Mouse (Mus musculus): ENCODE results near the gene Krtap19-5. TPM values are rescaled to one million over a fixed set of nuclear protein-coding genes. Genes with fewer than 3 reads are reported as not detected.

Krtap19-5 gene
- polyA plus RNA-seq, 1 experiment: not detected

DNA sequence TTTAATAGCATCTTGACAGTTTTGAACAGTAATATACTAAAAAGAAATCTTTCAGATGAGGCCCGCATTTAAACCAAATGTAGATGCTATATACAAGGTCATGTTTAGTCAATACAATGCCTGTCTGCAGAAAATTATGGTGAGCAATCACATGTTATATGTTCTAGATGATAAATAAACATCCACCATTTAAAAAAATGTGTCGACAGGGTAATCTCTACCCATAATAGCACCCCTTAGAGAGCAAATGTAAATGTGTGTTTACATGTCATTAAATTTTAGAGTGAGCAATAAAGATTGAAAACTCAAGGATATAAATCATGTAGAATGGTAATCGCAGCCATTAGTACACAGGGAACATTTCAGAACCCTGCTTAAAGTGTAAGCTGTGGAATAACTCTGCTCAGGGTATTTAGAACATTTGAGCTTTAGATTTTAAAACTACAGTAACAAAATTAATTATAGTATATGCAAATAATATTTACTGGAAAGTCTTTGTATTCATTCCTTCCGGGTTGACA is 31.3 kb downstream of the Krtap19-5 start:
- Histone ChIP-seq H3K4me1 (ENCODE audit: control insufficient read depth, insufficient read depth, low read length) (no peaks in the 10 kb centered on the region), H3K27ac (ENCODE audit: insufficient read depth, low read depth, low read length) (no peak overlapping the region), H3K4me3 (ENCODE audit: insufficient read depth, low read depth, low read length) (no peak overlapping the region)
- TF ChIP-seq POLR2A (IDR thresholded peaks at IDR 0.05; ENCODE audit: insufficient read depth, low read depth, low read length): no peak
- no peak for TF ChIP-seq CTCF (IDR thresholded peaks at IDR 0.05; ENCODE audit: insufficient read depth, low read depth, low read length)
- WGBS: 63% methylated on average over 4 of the region's 4 CpGs

DNA sequence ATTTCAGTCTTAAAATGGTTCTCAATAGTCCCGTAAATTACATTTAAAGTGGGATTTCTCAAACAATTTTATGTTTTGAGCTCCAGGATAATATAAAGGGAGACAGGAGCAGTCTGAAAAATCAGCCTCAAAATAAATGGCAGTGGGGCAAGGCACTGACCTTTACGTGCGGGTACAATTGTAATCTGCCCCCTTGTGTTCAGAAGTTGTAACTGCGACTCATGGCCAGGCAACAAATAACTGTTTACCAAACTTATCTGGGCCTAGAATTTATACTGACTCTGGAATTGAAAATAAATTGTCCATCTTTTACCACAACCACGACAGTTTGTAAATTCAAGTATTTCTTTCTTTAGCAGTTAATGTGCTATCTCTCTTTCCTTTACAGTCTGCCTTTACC is 44.8 kb downstream of the Krtap19-5 start:
- H3K27ac ChIP-seq (ENCODE audit: insufficient read depth, low read depth, low read length): no peak overlapping the region
- no peaks in the 10 kb centered on the region for H3K4me1 ChIP-seq (ENCODE audit: control insufficient read depth, insufficient read depth, low read length)
- WGBS: 31% methylated on average over 5 of the region's 5 CpGs
- no peak overlapping the region for H3K4me3 ChIP-seq (ENCODE audit: insufficient read depth, low read depth, low read length)
- TF ChIP-seq CTCF (IDR thresholded peaks at IDR 0.05; ENCODE audit: insufficient read depth, low read depth, low read length) (no peak), POLR2A (IDR thresholded peaks at IDR 0.05; ENCODE audit: insufficient read depth, low read depth, low read length) (no peak)

DNA sequence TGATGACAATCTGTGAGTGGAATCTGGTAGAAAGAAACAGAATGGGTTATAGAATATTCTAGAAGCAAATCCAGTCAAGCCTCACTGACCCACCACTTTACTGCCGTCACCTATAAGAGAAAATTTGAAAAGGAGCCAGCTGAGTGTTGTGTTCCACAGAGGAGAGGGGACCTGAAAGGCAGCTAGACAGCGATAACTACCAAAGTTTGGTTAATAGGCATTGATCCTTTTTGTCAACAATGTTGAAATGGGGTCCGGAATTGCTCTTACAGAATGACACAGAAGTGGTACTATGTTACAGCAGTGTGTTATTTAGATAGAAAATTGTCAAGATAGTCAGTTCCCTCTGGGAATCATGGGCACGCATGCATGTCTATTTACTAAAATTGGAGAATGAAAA is 47.7 kb downstream of the Krtap19-5 start:
- 87% methylated on average over 4 of the region's 4 CpGs for WGBS
- TF ChIP-seq CTCF (IDR thresholded peaks at IDR 0.05; ENCODE audit: insufficient read depth, low read depth, low read length) (no peak), POLR2A (IDR thresholded peaks at IDR 0.05; ENCODE audit: insufficient read depth, low read depth, low read length) (no peak)
- H3K27ac ChIP-seq (ENCODE audit: insufficient read depth, low read depth, low read length): no peak overlapping the region
- H3K4me1 ChIP-seq (ENCODE audit: control insufficient read depth, insufficient read depth, low read length): no peaks in the 10 kb centered on the region
- H3K4me3 ChIP-seq (ENCODE audit: insufficient read depth, low read depth, low read length): no peak overlapping the region

DNA sequence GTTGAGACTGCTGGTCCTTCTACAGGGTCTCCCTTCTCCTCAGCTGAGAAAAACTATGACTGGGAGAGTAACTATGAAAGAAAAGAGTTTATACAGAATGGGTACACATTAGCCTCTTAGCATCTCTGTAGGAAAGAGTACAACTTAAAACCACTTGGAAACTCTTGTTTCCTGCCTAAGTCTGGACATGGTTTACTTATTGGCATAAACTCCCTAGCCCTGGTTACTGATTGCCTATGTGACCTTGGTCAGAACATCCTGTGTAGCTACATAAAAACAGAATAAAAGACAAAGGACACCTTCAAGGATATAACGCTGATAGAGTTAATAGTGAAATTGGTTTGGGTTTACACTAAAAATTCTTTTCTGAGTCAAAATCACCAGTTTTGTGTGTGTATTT is 48.9 kb downstream of the Krtap19-5 start:
- WGBS: 100% methylated on average over 1 of the region's 1 CpGs
- no peak for TF ChIP-seq POLR2A (IDR thresholded peaks at IDR 0.05; ENCODE audit: insufficient read depth, low read depth, low read length)
- TF ChIP-seq CTCF (IDR thresholded peaks at IDR 0.05; ENCODE audit: insufficient read depth, low read depth, low read length): no peak
- no peak overlapping the region for H3K4me3 ChIP-seq (ENCODE audit: insufficient read depth, low read depth, low read length)
- no peaks in the 10 kb centered on the region for H3K4me1 ChIP-seq (ENCODE audit: control insufficient read depth, insufficient read depth, low read length)
- H3K27ac ChIP-seq (ENCODE audit: insufficient read depth, low read depth, low read length): no peak overlapping the region

Other genes starting within 250 kb of the Krtap19-5 start
- gene Krtap26-1, start 248.7 kb downstream of the Krtap19-5 start, polyA plus RNA-seq (2012; ENCODE audit: insufficient read depth, insufficient read length, low replicate concordance, missing spikeins): not detected in 2 replicates
- not detected in 2 replicates for gene Krtap27-1, start 224.8 kb downstream of the Krtap19-5 start, polyA plus RNA-seq (2012; ENCODE audit: insufficient read depth, insufficient read length, low replicate concordance, missing spikeins)
- not detected in 2 replicates for gene 2310061N02Rik, start 188.5 kb downstream of the Krtap19-5 start, polyA plus RNA-seq (2012; ENCODE audit: insufficient read depth, insufficient read length, low replicate concordance, missing spikeins)
- gene Krtap13-1, start 167.6 kb downstream of the Krtap19-5 start, polyA plus RNA-seq (2012; ENCODE audit: insufficient read depth, insufficient read length, low replicate concordance, missing spikeins): not detected in 2 replicates
- not detected in 2 replicates for gene Krtap13, start 144.8 kb downstream of the Krtap19-5 start, polyA plus RNA-seq (2012; ENCODE audit: insufficient read depth, insufficient read length, low replicate concordance, missing spikeins)
- gene 2310034C09Rik, start 137.6 kb downstream of the Krtap19-5 start, polyA plus RNA-seq (2012; ENCODE audit: insufficient read depth, insufficient read length, low replicate concordance, missing spikeins): not detected in 2 replicates
- not detected in 2 replicates for gene 2310057N15Rik, start 122.3 kb downstream of the Krtap19-5 start, polyA plus RNA-seq (2012; ENCODE audit: insufficient read depth, insufficient read length, low replicate concordance, missing spikeins)
- not detected in 2 replicates for gene Gm5965, start 118.6 kb downstream of the Krtap19-5 start, polyA plus RNA-seq (2012; ENCODE audit: insufficient read depth, insufficient read length, low replicate concordance, missing spikeins)
- gene Gm20741, start 84.2 kb downstream of the Krtap19-5 start, polyA plus RNA-seq (2012; ENCODE audit: insufficient read depth, insufficient read length, low replicate concordance, missing spikeins): not detected in 2 replicates
- not detected in 2 replicates for gene Krtap15, start 76.2 kb downstream of the Krtap19-5 start, polyA plus RNA-seq (2012; ENCODE audit: insufficient read depth, insufficient read length, low replicate concordance, missing spikeins)
- not detected in 2 replicates for gene Krtap14, start 70.3 kb downstream of the Krtap19-5 start, polyA plus RNA-seq (2012; ENCODE audit: insufficient read depth, insufficient read length, low replicate concordance, missing spikeins)
- gene Krtap19-1, start 27.0 kb downstream of the Krtap19-5 start, polyA plus RNA-seq (2012; ENCODE audit: insufficient read depth, insufficient read length, low replicate concordance, missing spikeins): not detected in 2 replicates
- not detected in 2 replicates for gene Krtap19-2, start 22.2 kb downstream of the Krtap19-5 start, polyA plus RNA-seq (2012; ENCODE audit: insufficient read depth, insufficient read length, low replicate concordance, missing spikeins)
- gene Krtap19-3, start 18.4 kb downstream of the Krtap19-5 start, polyA plus RNA-seq (2012; ENCODE audit: insufficient read depth, insufficient read length, low replicate concordance, missing spikeins): not detected in 2 replicates
- gene Krtap19-4, start 11.4 kb downstream of the Krtap19-5 start, polyA plus RNA-seq (2012; ENCODE audit: insufficient read depth, insufficient read length, low replicate concordance, missing spikeins): not detected in 2 replicates
- not detected in 2 replicates for gene Krtap19-9b, start 35.8 kb upstream of the Krtap19-5 start, polyA plus RNA-seq (2012; ENCODE audit: insufficient read depth, insufficient read length, low replicate concordance, missing spikeins)
- gene Krtap16-3, start 66.4 kb upstream of the Krtap19-5 start, polyA plus RNA-seq (2012; ENCODE audit: insufficient read depth, insufficient read length, low replicate concordance, missing spikeins): not detected in 2 replicates
- gene Krtap22-2, start 114.3 kb upstream of the Krtap19-5 start, polyA plus RNA-seq (2012; ENCODE audit: insufficient read depth, insufficient read length, low replicate concordance, missing spikeins): not detected in 2 replicates
- not detected in 2 replicates for gene Gm10229, start 118.8 kb upstream of the Krtap19-5 start, polyA plus RNA-seq (2012; ENCODE audit: insufficient read depth, insufficient read length, low replicate concordance, missing spikeins)
- not detected in 2 replicates for gene Krtap6-1, start 135.2 kb upstream of the Krtap19-5 start, polyA plus RNA-seq (2012; ENCODE audit: insufficient read depth, insufficient read length, low replicate concordance, missing spikeins)
- not detected in 2 replicates for gene Gm10228, start 145.0 kb upstream of the Krtap19-5 start, polyA plus RNA-seq (2012; ENCODE audit: insufficient read depth, insufficient read length, low replicate concordance, missing spikeins)
- gene Krtap6-5, start 151.4 kb upstream of the Krtap19-5 start, polyA plus RNA-seq (2012; ENCODE audit: insufficient read depth, insufficient read length, low replicate concordance, missing spikeins): not detected in 2 replicates
- gene 1110025L11Rik, start 167.5 kb upstream of the Krtap19-5 start, polyA plus RNA-seq (2012; ENCODE audit: insufficient read depth, insufficient read length, low replicate concordance, missing spikeins): not detected in 2 replicates
- not detected in 2 replicates for gene Krtap6-3, start 187.6 kb upstream of the Krtap19-5 start, polyA plus RNA-seq (2012; ENCODE audit: insufficient read depth, insufficient read length, low replicate concordance, missing spikeins)
- not detected in 2 replicates for gene Gm6358, start 244.4 kb upstream of the Krtap19-5 start, polyA plus RNA-seq (2012; ENCODE audit: insufficient read depth, insufficient read length, low replicate concordance, missing spikeins)

Data from olfactory bulb, adult 2 months (tissue).